Mouse (Mus musculus): ENCODE results near the gene Tubg1. TPM values are rescaled to one million over a fixed set of nuclear protein-coding genes. Genes with fewer than 3 reads are reported as not detected.

Gene Tubg1
- total and polyA plus RNA-seq, 2 experiments from 2014 or later, result 52.6 to 64.6 TPM

GRCm38 (mm10) chr11:101109351-101109750, 10.4 kb upstream of the Tubg1 start:
- no peak for TF ChIP-seq CTCF (IDR thresholded peaks at IDR 0.05)
- no peaks in the 10 kb centered on the region for H3K27me3 ChIP-seq (ENCODE audit: insufficient read depth, low read length)

GRCm38 (mm10) chr11:101110708-101111107, 9.0 kb upstream of the Tubg1 start:
- Histone ChIP-seq H3K4me2 (ENCODE audit: low read depth, low read length, poor library complexity, severe bottlenecking) (no peak overlapping the region), H3K27ac (ENCODE audit: low read depth, low read length) (no peak overlapping the region), H3K36me3 (ENCODE audit: insufficient read depth, low read length) (no peaks in the 10 kb centered on the region), H3K9me3 (ENCODE audit: low read length) (no peaks in the 10 kb centered on the region), H3K4me3 (ENCODE audit: low read depth, low read length) (no peak overlapping the region), H3K9ac (replicated peaks; ENCODE audit: low read length, poor library complexity, severe bottlenecking) (no peak overlapping the region), H3K27me3 (ENCODE audit: insufficient read depth, low read length) (no peaks in the 10 kb centered on the region), H3K4me1 (ENCODE audit: insufficient read depth, low read length) (no peaks in the 10 kb centered on the region)
- no peak for TF ChIP-seq CTCF (IDR thresholded peaks at IDR 0.05)
- ATAC-seq (ENCODE audit: low FRiP score) (no peak), DNase-seq (ENCODE audit: low spot score) (no peak)
- 70% methylated on average over 5 of the region's 5 CpGs for WGBS

More at GRCm38 (mm10) chr11:101109351-101109750, 10.4 kb upstream of the Tubg1 start:
- DNase-seq (ENCODE audit: low spot score) (no peak), ATAC-seq (ENCODE audit: low FRiP score) (no peak)
- H3K4me1 ChIP-seq (ENCODE audit: insufficient read depth, low read length), result no peaks in the 10 kb centered on the region
- no peak overlapping the region for H3K4me2 ChIP-seq (ENCODE audit: low read depth, low read length, poor library complexity, severe bottlenecking)
- H3K27ac ChIP-seq (ENCODE audit: low read depth, low read length), result no peak overlapping the region
- no peak overlapping the region for H3K9ac ChIP-seq (replicated peaks; ENCODE audit: low read length, poor library complexity, severe bottlenecking)
- WGBS, result 46% methylated on average over 4 of the region's 4 CpGs
- no peaks in the 10 kb centered on the region for H3K9me3 ChIP-seq (ENCODE audit: low read length)
- H3K36me3 ChIP-seq (ENCODE audit: insufficient read depth, low read length), result no peaks in the 10 kb centered on the region; the same call in 1 of the 2 replicates
- H3K4me3 ChIP-seq (ENCODE audit: low read depth, low read length), result no peak overlapping the region

- whole genome bisulfite sequencing, result 88% methylated on average over 4 of the region's 4 CpGs
- no peak for TF ChIP-seq CTCF (IDR thresholded peaks at IDR 0.05)
Measured at GRCm38 (mm10) chr11:101111178-101111577, 8.6 kb upstream of the Tubg1 start.

GRCm38 (mm10) chr11:101112186-101112585, 7.6 kb upstream of the Tubg1 start:
- no peak for ATAC-seq (ENCODE audit: low FRiP score)
- no peak for TF ChIP-seq CTCF (IDR thresholded peaks at IDR 0.05)
- H3K9ac ChIP-seq (replicated peaks; ENCODE audit: low read length, poor library complexity, severe bottlenecking), result no peak overlapping the region
- no peaks in the 10 kb centered on the region for H3K36me3 ChIP-seq (ENCODE audit: insufficient read depth, low read length)
- no peak for DNase-seq (ENCODE audit: low spot score)
- H3K9me3 ChIP-seq (ENCODE audit: low read length), result no peaks in the 10 kb centered on the region
- WGBS, result 87% methylated on average over 3 of the region's 3 CpGs
- H3K27ac ChIP-seq (ENCODE audit: low read depth, low read length), result no peak overlapping the region
- H3K4me2 ChIP-seq (ENCODE audit: low read depth, low read length, poor library complexity, severe bottlenecking), result no peak overlapping the region
- H3K4me1 ChIP-seq (ENCODE audit: insufficient read depth, low read length), result no peaks in the 10 kb centered on the region
- H3K4me3 ChIP-seq (ENCODE audit: low read depth, low read length), result no peak overlapping the region
- H3K27me3 ChIP-seq (ENCODE audit: insufficient read depth, low read length), result no peaks in the 10 kb centered on the region

More at GRCm38 (mm10) chr11:101111178-101111577, 8.6 kb upstream of the Tubg1 start:
- no peak overlapping the region for H3K4me3 ChIP-seq (ENCODE audit: low read depth, low read length)
- no peaks in the 10 kb centered on the region for H3K4me1 ChIP-seq (ENCODE audit: insufficient read depth, low read length)
- no peak overlapping the region for H3K9ac ChIP-seq (replicated peaks; ENCODE audit: low read length, poor library complexity, severe bottlenecking)
- no peaks in the 10 kb centered on the region for H3K36me3 ChIP-seq (ENCODE audit: insufficient read depth, low read length)
- no peaks in the 10 kb centered on the region for H3K9me3 ChIP-seq (ENCODE audit: low read length)
- DNase-seq (ENCODE audit: low spot score) (no peak), ATAC-seq (ENCODE audit: low FRiP score) (no peak)
- H3K27me3 ChIP-seq (ENCODE audit: insufficient read depth, low read length), result no peaks in the 10 kb centered on the region
- no peak overlapping the region for H3K4me2 ChIP-seq (ENCODE audit: low read depth, low read length, poor library complexity, severe bottlenecking)
- H3K27ac ChIP-seq (ENCODE audit: low read depth, low read length), result no peak overlapping the region

GRCm38 (mm10) chr11:101115564-101115963, 4.2 kb upstream of the Tubg1 start:
- Histone ChIP-seq H3K27me3 (ENCODE audit: insufficient read depth, low read length) (no peaks in the 10 kb centered on the region), H3K9ac (replicated peaks; ENCODE audit: low read length, poor library complexity, severe bottlenecking) (no peak overlapping the region), H3K36me3 (ENCODE audit: insufficient read depth, low read length) (no peaks in the 10 kb centered on the region), H3K9me3 (ENCODE audit: low read length) (no peaks in the 10 kb centered on the region), H3K27ac (ENCODE audit: low read depth, low read length) (no peak overlapping the region), H3K4me2 (ENCODE audit: low read depth, low read length, poor library complexity, severe bottlenecking) (no peak overlapping the region), H3K4me3 (ENCODE audit: low read depth, low read length) (no peak overlapping the region), H3K4me1 (ENCODE audit: insufficient read depth, low read length) (peaks cover 9% of the 10 kb centered on the region; the same call in 1 of the 2 replicates)
- ATAC-seq (ENCODE audit: low FRiP score) (no peak), DNase-seq (ENCODE audit: low spot score) (no peak)
- TF ChIP-seq CTCF (IDR thresholded peaks at IDR 0.05), result no peak
- 84% methylated on average over 2 of the region's 2 CpGs for WGBS

- Histone ChIP-seq H3K9me3 (ENCODE audit: low read length) (no peaks in the 10 kb centered on the region), H3K9ac (replicated peaks; ENCODE audit: low read length, poor library complexity, severe bottlenecking) (peak overlapping the region; percentile 85; the same call in 1 of the 2 replicates), H3K4me1 (ENCODE audit: insufficient read depth, low read length) (peaks cover 15% of the 10 kb centered on the region; the same call in 1 of the 2 replicates), H3K27ac (ENCODE audit: low read depth, low read length) (no peak overlapping the region), H3K27me3 (ENCODE audit: insufficient read depth, low read length) (no peaks in the 10 kb centered on the region), H3K36me3 (ENCODE audit: insufficient read depth, low read length) (peaks cover 4% of the 10 kb centered on the region; the same call in 1 of the 2 replicates), H3K4me3 (ENCODE audit: low read depth, low read length) (peak overlapping the region; percentile 75), H3K4me2 (ENCODE audit: low read depth, low read length, poor library complexity, severe bottlenecking) (peak overlapping the region; percentile 89)
- ATAC-seq (ENCODE audit: low FRiP score), result no peak
- DNase-seq (ENCODE audit: low spot score), result no peak
- TF ChIP-seq CTCF (IDR thresholded peaks at IDR 0.05), result no peak
- WGBS, result 40% methylated on average over 4 of the region's 4 CpGs
Measured at GRCm38 (mm10) chr11:101118105-101118504, 1.6 kb upstream of the Tubg1 start.

Measured in midbrain, postnatal 0 days (tissue).